Mouse (Mus musculus) Patski (cell line): Measurements from ENCODE around the gene Acox3. TPM values are rescaled to one million over a fixed set of nuclear protein-coding genes. Genes with fewer than 3 reads are reported as not detected.

Experiments
- ATAC-seq: fragments of 100-300 bp; one replicate; pipeline ENCODE4 v1.8.0; 2021
- CTCF ChIA-PET: fragments of 350-600 bp; sonication (Branson Sonifier 250); formaldehyde crosslinking; loops from one replicate; lab custom pipeline; 2022; ENCODE audit warnings: inconsistent platforms; lab: Charles Lee
- POLR2A ChIA-PET: fragments of 350-600 bp; sonication (Branson Sonifier 250); formaldehyde crosslinking; loops from one replicate; lab custom pipeline; 2022; ENCODE audit warnings: antibody characterized with exemption, inconsistent platforms; lab: Charles Lee
- DNase-seq: peaks from one replicate; pipeline ENCODE4 v3.0.0-alpha.2; 2011; ENCODE audit warnings: low read depth, low spot score
- H3K27me3 ChIP-seq: fragments of 371-371 bp; one replicate; pipeline ENCODE4 v1.5.1; 2021
- CTCF ChIP-seq: fragments of 100-300 bp; IDR thresholded peaks from one replicate; pipeline ENCODE4 v1.5.1; 2021
- in situ Hi-C: fragments of 300-500 bp; cut with MboI; formaldehyde crosslinking; loops from 3 replicates; pipeline ENCODE4 v1.11.1; 2018; ENCODE audit warnings: low pct_unique_long_range_greater_than_20kb, mixed read lengths
- polyA plus RNA-seq: library from polyadenylated mRNA; unstranded; gene quantifications from one replicate; pipeline ENCODE4 v1.2.3, GENCODE M21; 2021

Gene Acox3
- polyA plus RNA-seq, 1 experiment from 2014 or later = 44.7 TPM

DNA sequence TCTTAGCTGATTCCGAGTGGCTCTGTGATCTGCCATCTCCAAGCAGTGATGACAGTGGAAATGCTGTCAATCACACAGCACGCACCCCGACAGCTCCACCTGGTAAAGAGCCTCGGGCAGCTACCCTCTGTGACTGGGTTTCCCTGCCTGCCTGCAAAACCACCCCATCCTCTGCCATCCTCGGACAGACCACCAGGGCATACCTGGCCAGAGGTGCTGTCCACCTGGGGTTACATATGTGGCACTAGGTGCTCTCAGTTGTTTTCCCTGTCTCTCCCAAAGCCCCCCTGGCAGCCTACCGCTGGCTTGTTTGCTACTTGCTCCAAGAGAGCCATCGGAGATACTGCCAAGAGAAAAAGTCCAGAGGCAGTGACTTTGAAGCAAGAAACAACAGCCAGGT, 24.0 kb downstream of the Acox3 start:
- in situ Hi-C loops = no loop called here
- H3K27me3 ChIP-seq = no peaks in the 10 kb centered on the region
- ChIA-PET POLR2A (interaction anchor here (0.6 to 1.0 kb wide), 3 partner anchors 8 to 1091 kb away, joined by 3 to 7 read pairs (median 3); no protein-coding TSS in a partner anchor), CTCF (interaction anchor here (0.7 kb wide), 1 partner anchor 94 kb away, joined by 3 read pairs; no protein-coding TSS in a partner anchor)
- no peak for ATAC-seq
- no peak for TF ChIP-seq CTCF
- DNase-seq = no peak

DNA sequence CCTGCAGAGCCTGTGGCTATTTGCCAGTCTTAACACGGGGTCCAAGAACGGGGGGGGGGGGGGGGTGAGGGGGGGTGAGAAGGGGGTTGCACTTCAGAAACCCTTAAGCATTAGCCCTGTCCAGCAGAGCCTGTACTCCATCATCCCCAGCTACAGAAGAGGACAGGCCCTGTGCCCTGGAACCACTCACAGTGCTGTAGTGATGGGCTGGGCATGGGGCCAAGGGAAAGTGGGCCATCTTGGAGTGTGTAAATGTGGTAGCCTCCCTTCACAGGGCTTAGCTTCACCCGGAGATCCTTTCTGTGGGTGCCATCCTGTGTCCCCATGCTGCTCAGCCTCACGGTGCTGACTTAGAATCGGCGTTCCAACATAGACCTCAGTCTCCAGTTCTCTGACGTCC, 24.9 kb downstream of the Acox3 start:
- in situ Hi-C loops = no loop called here
- POLR2A ChIA-PET = no interaction called here
- ATAC-seq = no peak
- no peaks in the 10 kb centered on the region for H3K27me3 ChIP-seq
- TF ChIP-seq CTCF = no peak
- no peak for DNase-seq
- CTCF ChIA-PET = interaction anchor here (0.8 to 1.2 kb wide), 2 partner anchors 57 to 79 kb away, joined by 3 read pairs; no protein-coding TSS in a partner anchor

DNA sequence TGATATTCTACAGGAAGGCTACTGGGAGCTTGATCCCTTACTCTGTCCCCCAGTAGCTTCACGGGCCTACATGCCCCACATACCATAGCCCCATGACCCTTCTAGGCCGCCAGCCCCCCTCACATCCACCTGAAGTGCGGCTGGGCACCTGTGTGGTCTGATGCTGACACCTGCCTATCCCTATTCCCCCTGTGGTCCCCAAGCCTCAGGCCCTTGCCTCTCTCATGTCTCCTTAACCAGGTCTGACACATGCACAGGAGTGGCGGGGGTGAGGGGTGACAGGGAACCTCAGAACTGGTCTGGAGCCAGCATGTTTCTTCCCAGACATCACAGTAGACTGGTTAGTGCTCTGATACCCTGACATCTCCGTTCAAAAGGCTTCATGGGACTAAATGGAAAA, 25.7 kb downstream of the Acox3 start:
- POLR2A ChIA-PET = no interaction called here
- DNase-seq = no peak
- CTCF ChIA-PET = interaction anchor here (1.2 kb wide), 1 partner anchor 57 kb away, joined by 3 read pairs; no protein-coding TSS in a partner anchor
- no peaks in the 10 kb centered on the region for H3K27me3 ChIP-seq
- in situ Hi-C loops = no loop called here
- TF ChIP-seq CTCF = no peak
- no peak for ATAC-seq

DNA sequence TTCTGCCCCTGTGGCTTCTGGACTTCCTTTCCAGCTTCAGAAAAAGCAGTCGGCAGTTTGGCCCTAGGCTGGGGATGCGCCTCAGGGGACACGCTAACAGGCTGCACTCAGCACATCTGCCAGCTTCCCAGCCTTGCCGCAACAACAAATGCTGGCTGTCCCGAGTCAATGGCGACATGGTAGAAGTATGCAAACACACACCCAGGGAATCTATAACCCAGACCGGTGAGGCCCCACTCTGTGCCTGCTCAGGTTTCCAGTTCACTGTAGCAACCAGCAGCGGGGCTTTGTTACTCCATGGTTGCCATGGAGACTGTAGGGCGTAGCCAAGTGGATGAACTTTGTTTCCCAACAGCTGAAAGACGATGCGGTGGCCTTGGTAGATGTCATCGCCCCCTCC, 26.5 kb downstream of the Acox3 start:
- ATAC-seq = no peak
- DNase-seq = no peak
- no peak for TF ChIP-seq CTCF
- in situ Hi-C loops = no loop called here
- CTCF ChIA-PET = interaction anchor here (0.9 to 2.3 kb wide), 5 partner anchors 10 to 105 kb away, joined by 3 to 8 read pairs (median 4); partner anchors contain the start of gene Htra3
- no peaks in the 10 kb centered on the region for H3K27me3 ChIP-seq
- POLR2A ChIA-PET = no interaction called here

DNA sequence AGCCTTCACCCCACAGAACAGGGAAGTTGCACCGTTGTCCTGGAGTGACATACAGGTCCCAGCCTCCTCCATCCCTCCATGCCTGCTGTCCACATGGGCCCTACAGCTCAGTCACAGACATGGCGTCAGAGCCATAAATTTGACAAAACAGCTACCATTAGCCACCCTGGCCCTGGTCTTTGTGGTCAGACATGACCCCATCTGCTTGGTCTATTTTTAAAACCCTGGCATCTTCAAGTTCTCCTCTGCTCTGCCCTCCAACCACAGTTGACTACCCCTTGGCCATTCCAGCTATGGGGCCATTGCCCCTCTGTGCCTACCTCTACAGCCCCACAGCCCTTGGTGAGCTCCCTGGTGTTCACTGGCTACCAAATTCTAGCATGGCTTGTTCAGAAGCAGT, 27.1 kb downstream of the Acox3 start:
- no peak for ATAC-seq
- no peaks in the 10 kb centered on the region for H3K27me3 ChIP-seq
- in situ Hi-C loops = no loop called here
- TF ChIP-seq CTCF = no peak
- no peak for DNase-seq
- CTCF ChIA-PET = interaction anchor here (0.9 to 2.3 kb wide), 5 partner anchors 10 to 104 kb away, joined by 3 to 8 read pairs (median 4); partner anchors contain the start of gene Htra3
- POLR2A ChIA-PET = no interaction called here

DNA sequence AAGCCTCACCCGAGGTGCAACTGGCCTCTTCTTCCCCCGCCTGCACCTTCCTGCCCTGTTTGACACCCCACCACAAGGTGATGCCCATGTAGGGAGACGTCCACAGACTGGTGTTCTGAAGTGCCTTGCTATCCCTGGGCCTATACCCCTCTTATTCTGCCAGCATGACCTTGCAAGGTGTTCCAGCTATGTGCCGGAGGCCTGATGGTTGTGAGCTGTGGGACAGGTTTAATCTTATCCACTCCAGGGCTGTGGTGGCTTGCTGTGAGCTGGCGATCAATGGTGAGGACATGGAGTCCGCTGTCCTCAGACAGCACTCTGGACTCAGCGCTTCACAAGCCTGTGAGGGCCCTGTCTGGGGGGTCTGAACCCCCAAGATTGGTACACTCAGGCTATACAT, 27.5 kb downstream of the Acox3 start:
- in situ Hi-C loops = no loop called here
- DNase-seq (no peak), ATAC-seq (no peak)
- POLR2A ChIA-PET = no interaction called here
- no peaks in the 10 kb centered on the region for H3K27me3 ChIP-seq
- CTCF ChIA-PET = interaction anchor here (0.9 to 3.1 kb wide), 6 partner anchors 11 to 104 kb away, joined by 3 to 13 read pairs (median 4); partner anchors contain the start of gene Htra3
- no peak for TF ChIP-seq CTCF

DNA sequence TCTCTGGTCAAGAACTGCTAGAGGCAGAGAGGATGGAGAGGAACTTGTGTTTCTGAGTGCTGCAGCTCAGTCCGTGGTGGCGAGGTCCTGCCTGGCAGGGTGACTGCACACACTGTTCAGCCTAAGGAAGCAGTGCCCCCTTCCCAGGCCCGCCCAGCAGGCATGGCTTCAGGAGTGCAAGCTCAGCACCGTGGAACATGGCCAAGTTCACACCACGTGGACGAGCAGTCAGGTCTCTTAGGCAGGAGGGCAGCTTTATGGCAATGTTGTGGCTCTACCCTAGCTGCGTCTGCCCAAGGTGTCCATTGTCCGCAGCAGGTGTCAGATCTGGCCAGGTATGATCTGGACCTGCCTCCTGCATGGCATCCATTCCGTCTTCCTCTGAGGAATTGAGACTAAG, 28.3 kb downstream of the Acox3 start:
- no peak for ATAC-seq
- ChIA-PET POLR2A (no interaction called here), CTCF (interaction anchor here (1.0 to 3.1 kb wide), 4 partner anchors 15 to 69 kb away, joined by 3 to 13 read pairs (median 6); partner anchors contain the start of gene Htra3)
- TF ChIP-seq CTCF = no peak
- DNase-seq = no peak
- H3K27me3 ChIP-seq = no peaks in the 10 kb centered on the region
- in situ Hi-C loops = no loop called here

DNA sequence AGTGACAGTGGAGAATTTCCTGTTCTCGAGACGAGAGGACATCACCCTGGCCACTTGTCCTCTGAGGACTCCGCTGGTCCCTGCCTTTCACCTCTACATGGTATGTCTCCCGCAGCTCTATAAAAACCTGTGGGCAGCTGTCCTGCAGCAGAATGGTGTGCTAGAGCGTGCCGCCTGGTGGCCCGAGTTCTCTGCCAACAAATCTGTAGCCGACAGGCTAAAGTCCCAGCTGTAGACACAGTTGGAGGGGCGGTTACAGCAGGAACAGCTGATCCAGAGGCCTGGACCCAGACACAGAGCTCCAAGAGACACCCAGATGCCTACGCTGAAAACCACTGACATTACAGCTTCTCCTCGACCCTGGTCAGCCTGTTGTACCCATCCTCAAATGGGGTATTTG, 29.1 kb downstream of the Acox3 start:
- in situ Hi-C loops = no loop called here
- ATAC-seq (no peak), DNase-seq (no peak)
- TF ChIP-seq CTCF = no peak
- CTCF ChIA-PET = interaction anchor here (1.0 to 3.1 kb wide), 2 partner anchors 16 to 68 kb away, joined by 3 to 13 read pairs; partner anchors contain the start of gene Htra3
- H3K27me3 ChIP-seq = no peaks in the 10 kb centered on the region
- POLR2A ChIA-PET = no interaction called here

DNA sequence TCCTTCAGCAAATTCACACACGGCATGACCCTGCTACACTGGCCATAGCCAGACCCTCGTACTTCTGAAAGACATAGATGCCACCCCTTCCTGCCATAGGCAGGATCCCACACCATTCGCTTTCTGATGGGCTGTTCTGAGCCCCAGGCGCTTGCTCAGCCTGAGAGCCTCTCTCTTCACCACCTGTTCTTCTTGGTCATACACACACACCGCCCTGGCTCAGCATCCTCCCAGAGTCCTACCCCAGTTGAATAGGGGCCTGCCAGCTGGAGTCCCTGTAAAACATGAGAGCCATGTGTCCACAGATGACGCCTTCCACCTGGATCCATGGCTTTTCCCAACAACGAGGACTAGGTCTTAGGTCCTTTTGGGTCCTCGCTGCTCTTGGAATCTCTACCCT, 29.9 kb downstream of the Acox3 start:
- TF ChIP-seq CTCF = no peak
- DNase-seq (no peak), ATAC-seq (no peak)
- in situ Hi-C loops = no loop called here
- ChIA-PET POLR2A (no interaction called here), CTCF (interaction anchor here (3.1 kb wide), 1 partner anchor 17 kb away, joined by 13 read pairs; no protein-coding TSS in a partner anchor)
- no peaks in the 10 kb centered on the region for H3K27me3 ChIP-seq

DNA sequence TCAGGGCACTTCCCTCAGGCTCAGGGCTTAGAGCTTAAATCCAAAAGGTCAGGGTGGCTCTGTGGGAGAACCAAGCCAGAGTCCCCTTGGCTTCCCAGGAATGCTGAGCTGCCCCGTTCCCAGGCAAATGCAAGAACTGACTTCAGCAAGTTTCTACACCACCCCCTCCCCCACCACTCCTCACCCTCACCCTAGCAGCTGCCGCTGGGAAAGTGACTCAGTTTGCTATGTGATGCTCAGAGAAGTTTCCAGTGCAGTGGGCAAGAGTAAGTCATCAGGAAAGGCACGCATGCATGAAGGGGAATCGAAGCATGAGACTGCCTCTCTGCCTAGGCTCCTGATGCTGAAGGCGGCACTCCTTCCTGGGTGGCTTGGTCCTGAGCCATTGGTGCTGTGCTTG, 34.1 kb downstream of the Acox3 start:
- POLR2A ChIA-PET = no interaction called here
- in situ Hi-C loops = no loop called here
- TF ChIP-seq CTCF = no peak
- peak; percentile 98 for DNase-seq
- ATAC-seq = peak; percentile 81
- CTCF ChIA-PET = interaction anchor here (1.0 to 2.9 kb wide), 5 partner anchors 10 to 67 kb away, joined by 3 to 15 read pairs (median 8); partner anchors contain the start of gene Htra3
- H3K27me3 ChIP-seq = no peaks in the 10 kb centered on the region

DNA sequence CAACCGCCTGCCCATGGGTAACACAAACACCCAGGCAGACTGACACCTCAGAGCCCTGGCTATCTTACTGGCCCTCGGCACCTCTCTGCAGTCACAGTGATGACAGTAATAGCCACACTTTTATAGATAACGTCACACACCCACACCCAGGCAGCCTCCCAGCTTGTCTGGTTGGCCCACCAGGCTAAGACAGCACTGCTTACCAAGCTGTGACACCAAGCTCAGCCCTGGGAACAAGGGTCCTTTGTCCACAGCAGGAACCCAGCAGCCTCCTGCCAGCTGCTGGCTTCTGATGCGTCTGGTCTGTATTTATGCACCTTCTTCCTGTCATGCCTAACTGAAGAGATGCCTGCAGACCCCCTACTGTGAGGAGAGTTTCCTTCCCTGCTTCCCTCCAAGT, 38.3 kb downstream of the Acox3 start:
- TF ChIP-seq CTCF = no peak
- ChIA-PET CTCF (interaction anchor here (1.4 kb wide), 1 partner anchor 15 kb away, joined by 3 read pairs; no protein-coding TSS in a partner anchor), POLR2A (no interaction called here)
- no peak for ATAC-seq
- no peaks in the 10 kb centered on the region for H3K27me3 ChIP-seq
- in situ Hi-C loops = no loop called here
- no peak for DNase-seq
